9 mouse cellular contexts compared by ENCODE assay signal in the genomic region with DNA sequence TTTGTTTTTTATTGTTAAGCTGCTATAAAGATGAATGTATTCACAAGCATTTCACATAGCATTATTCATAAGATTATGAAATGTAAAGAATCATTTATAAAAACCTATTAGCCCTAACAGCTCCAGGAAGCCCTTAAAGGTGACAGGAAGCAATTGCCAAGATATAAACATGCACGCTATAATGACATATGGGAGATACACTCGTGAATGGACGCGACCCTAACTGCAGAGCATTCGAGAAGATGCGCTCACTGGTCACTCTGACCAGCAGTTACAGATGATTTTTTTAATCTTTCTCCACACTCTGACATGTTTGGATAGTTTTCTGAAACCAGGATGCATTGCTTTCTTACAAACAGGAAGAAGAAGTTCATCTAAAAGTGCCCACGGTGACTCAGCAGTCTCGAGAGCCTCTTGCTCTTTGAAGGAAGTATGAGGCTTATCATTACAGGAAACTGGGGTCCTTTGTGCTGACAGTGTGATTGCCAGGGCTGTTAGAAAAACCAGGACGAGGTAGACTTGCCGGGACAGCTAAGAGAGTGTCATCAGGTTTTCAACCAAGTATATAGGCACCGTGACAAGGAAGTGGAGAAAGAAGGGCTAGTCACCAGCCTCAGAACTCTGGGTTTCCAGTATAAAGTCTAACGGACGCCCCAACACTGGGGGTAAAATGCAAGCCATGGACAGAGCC. TPM values are rescaled to one million over a fixed set of nuclear protein-coding genes. Genes with fewer than 3 reads are reported as not detected.
DNase-seq lines count a peak whose midpoint lies in the region; ATAC-seq lines count a peak whose summit lies in the region.
"Had no signal": no experiment of that assay in that cellular context is flagged by ENCODE, and none has a peak within 500 bp of the region (broad histone marks: within the 10 kb centered on the region; RNA-seq: fewer than 3 reads in every experiment).

No protein-coding gene starts in this region.

- peak; percentile 45 to 66 for DNase-seq in spleen, postnatal 10 days (ENCODE audit: low spot score in 2 of 2)
- DNase-seq in spleen, adult 18-20 months, result no peak
- no peak for DNase-seq in cerebellum, postnatal 4 days (ENCODE audit: low spot score in 2 of 2)
- no peak for DNase-seq in layer of hippocampus, postnatal 25 days (ENCODE audit: extremely low spot score in 1 of 2, low spot score in 1 of 2)
- DNase-seq in left cerebral cortex, postnatal 36 days (ENCODE audit: low spot score in 2 of 2), result no peak
- DNase-seq in adrenal gland, postnatal 4 days (ENCODE audit: low spot score in 2 of 2), result no peak

- no peak overlapping the region for H3K9ac ChIP-seq in heart, embryonic 14.5 days (ENCODE audit: low read length)
- H3K9ac ChIP-seq in lung, embryonic 15.5 days, result no peak overlapping the region

- H3K4me3 ChIP-seq in heart, embryonic 14.5 days (ENCODE audit: control insufficient read depth in 1 of 2, insufficient read depth in 1 of 2, low read depth in 1 of 2, low read length in 2 of 2), result no peak overlapping the region
- H3K4me3 ChIP-seq in lung, embryonic 15.5 days, result no peak overlapping the region

- intact Hi-C loops in left cerebral cortex, postnatal 36 days (cut with DNase I), result no loop called here

- 0 out of 2 replicates have a peak, but pooled peaks cover 4% of the 10 kb centered on the region for H3K36me3 ChIP-seq in heart, embryonic 14.5 days (ENCODE audit: control insufficient read depth, insufficient read depth, low read length)
- H3K36me3 ChIP-seq in lung, embryonic 15.5 days, result 0 out of 2 replicates have a peak, but pooled peaks cover 7% of the 10 kb centered on the region

- 33% methylated on average over 13 of the region's 13 CpGs for WGBS in heart, embryonic 14.5 days
- 32% methylated on average over 13 of the region's 13 CpGs for WGBS in lung, embryonic 15.5 days

- peaks cover 25 to 33% of the 10 kb centered on the region in 2 experiments for H3K4me1 ChIP-seq in heart, embryonic 14.5 days (ENCODE audit: control insufficient read depth in 2 of 2, insufficient read depth in 2 of 2, low read length in 2 of 2)
- peaks cover 70% of the 10 kb centered on the region for H3K4me1 ChIP-seq in lung, embryonic 15.5 days

- no peaks in the 10 kb centered on the region for H3K27me3 ChIP-seq in heart, embryonic 14.5 days (ENCODE audit: control insufficient read depth, insufficient read depth, low read length)
- no peaks in the 10 kb centered on the region for H3K27me3 ChIP-seq in lung, embryonic 15.5 days

- H3K4me2 ChIP-seq in heart, embryonic 14.5 days (ENCODE audit: low read length), result 0 out of 2 replicates have a peak overlapping the region, but pooled peaks have one; percentile 9
- no peak overlapping the region for H3K4me2 ChIP-seq in lung, embryonic 15.5 days

- no peaks in the 10 kb centered on the region for H3K9me3 ChIP-seq in heart, embryonic 14.5 days (ENCODE audit: control insufficient read depth, low read length)
- H3K9me3 ChIP-seq in lung, embryonic 15.5 days, result no peaks in the 10 kb centered on the region

- ATAC-seq in heart, embryonic 14.5 days (ENCODE audit: insufficient number of reproducible peaks, insufficient read depth, low FRiP score, low read depth), result no peak
- ATAC-seq in lung, embryonic 15.5 days (ENCODE audit: borderline replicate concordance, extremely low read depth, low FRiP score, low TSS enrichment), result no peak

- peak overlapping the region; percentile 3 to 58; a peak in 3 of 4 replicates for H3K27ac ChIP-seq in heart, embryonic 14.5 days (replicated peaks in 1 of 2; ENCODE audit: control insufficient read depth in 1 of 2, insufficient read depth in 1 of 2, low read depth in 2 of 2, low read length in 2 of 2)
- H3K27ac ChIP-seq in lung, embryonic 15.5 days, result peak overlapping the region; percentile 38

RNA-seq across cellular contexts. Expression of a gene that starts 6.4 kb away (rescaled TPM):
- 0.92 and 1.3 TPM in 2 replicates for polyA plus RNA-seq in heart, embryonic 14.5 days (2014; fragmentation: Nextera tagmentation; extraction: Ambion mirVana)
- polyA plus RNA-seq in lung, embryonic 15.5 days (2015; fragmentation: Nextera tagmentation; extraction: Ambion mirVana), result 4.9 and 5.4 TPM in 2 replicates
- 1 to 10 TPM; 1.9 to 2.0 TPM for total RNA-seq in layer of hippocampus, postnatal 25 days (2021)
- 1 to 10 TPM; 3.1 to 3.5 TPM for total RNA-seq in left cerebral cortex, postnatal 36 days (2021)
- 10 to 100 TPM; 15.4 to 16.8 TPM for total RNA-seq in adrenal gland, postnatal 4 days (2021)

RNA-seq across cellular contexts. Expression of a gene that starts 8.5 kb away (rescaled TPM):
- polyA plus RNA-seq in heart, embryonic 14.5 days (2014; fragmentation: Nextera tagmentation; extraction: Ambion mirVana), result 5.8 and 6.3 TPM in 2 replicates
- 21.6 and 22.4 TPM in 2 replicates for polyA plus RNA-seq in lung, embryonic 15.5 days (2015; fragmentation: Nextera tagmentation; extraction: Ambion mirVana)
- total RNA-seq in layer of hippocampus, postnatal 25 days (2021), result 1 to 10 TPM; 4.8 TPM
- 1 to 10 TPM; 4.0 to 5.1 TPM for total RNA-seq in left cerebral cortex, postnatal 36 days (2021)
- total RNA-seq in adrenal gland, postnatal 4 days (2021), result 1 to 10 TPM; 8.8 to 9.8 TPM

RNA-seq across cellular contexts. Expression of a gene that starts 41.3 kb away (rescaled TPM):
- polyA plus RNA-seq in heart, embryonic 14.5 days (2014; fragmentation: Nextera tagmentation; extraction: Ambion mirVana), result 9.7 and 10.4 TPM in 2 replicates
- 15.8 and 17.2 TPM in 2 replicates for polyA plus RNA-seq in lung, embryonic 15.5 days (2015; fragmentation: Nextera tagmentation; extraction: Ambion mirVana)
- total RNA-seq in layer of hippocampus, postnatal 25 days (2021), result 10 to 100 TPM; 38.7 to 41.3 TPM
- 10 to 100 TPM; 33.4 to 34.6 TPM for total RNA-seq in left cerebral cortex, postnatal 36 days (2021)
- 10 to 100 TPM; 23.9 to 24.7 TPM for total RNA-seq in adrenal gland, postnatal 4 days (2021)

RNA-seq across cellular contexts. Expression of a gene that starts 50.6 kb away (rescaled TPM):
- not detected in 2 replicates for polyA plus RNA-seq in heart, embryonic 14.5 days (2014; fragmentation: Nextera tagmentation; extraction: Ambion mirVana)
- not detected in 2 replicates for polyA plus RNA-seq in lung, embryonic 15.5 days (2015; fragmentation: Nextera tagmentation; extraction: Ambion mirVana)
- total RNA-seq in layer of hippocampus, postnatal 25 days (2021), result not detected
- not detected for total RNA-seq in left cerebral cortex, postnatal 36 days (2021)
- total RNA-seq in adrenal gland, postnatal 4 days (2021), result not detected
- polyA plus RNA-seq: cortical plate, adult 2 months had no signal

Comparison
In these comparisons a context has a peak if more than half of its experiments do, and no peak if none do; other contexts are left out.
1. DNase-seq: peak in spleen, postnatal 10 days (2 of 2); none in spleen, adult 18-20 months (0 of 2), cerebellum, postnatal 4 days (0 of 2), layer of hippocampus, postnatal 25 days (0 of 2), left cerebral cortex, postnatal 36 days (0 of 2) and adrenal gland, postnatal 4 days (0 of 2).